Mouse (Mus musculus) forebrain, embryonic 12.5 days (tissue): ENCODE data around the gene Gm27021. TPM values are rescaled to one million over a fixed set of nuclear protein-coding genes. Genes with fewer than 3 reads are reported as not detected.

Source experiments
- ATAC-seq: fragments of 200-750 bp; cut with Nextera tagmentation; 2 replicates; pipeline ENCODE4 v1.8.0; 2017; ENCODE audit warnings: moderate TSS enrichment; ENCODE audit not compliant: low FRiP score
- H3K27ac ChIP-seq: fragments of 300-500 bp; sonication (generic); 2 replicates; pipeline ENCODE4 v1.5.1; 2016; ENCODE audit warnings: mild to moderate bottlenecking
- H3K27me3 ChIP-seq: fragments of 300-500 bp; sonication (generic); 2 replicates; pipeline ENCODE4 v1.6.1; 2016; ENCODE audit warnings: mild to moderate bottlenecking
- H3K36me3 ChIP-seq: fragments of 300-500 bp; sonication (generic); replicated peaks from 2 replicates; pipeline ENCODE4 v1.6.1; 2016; ENCODE audit warnings: mild to moderate bottlenecking
- H3K4me1 ChIP-seq: fragments of 300-500 bp; sonication (generic); 2 replicates; pipeline ENCODE4 v1.6.1; 2016
- H3K4me2 ChIP-seq: fragments of 300-500 bp; sonication (generic); 2 replicates; pipeline ENCODE4 v1.6.1; 2016; ENCODE audit warnings: mild to moderate bottlenecking, moderate library complexity
- H3K4me3 ChIP-seq: fragments of 300-500 bp; sonication (generic); replicated peaks from 2 replicates; pipeline ENCODE4 v1.5.1; 2016; ENCODE audit warnings: mild to moderate bottlenecking
- H3K9ac ChIP-seq: fragments of 300-500 bp; sonication (generic); 2 replicates; pipeline ENCODE4 v1.6.1; 2016; ENCODE audit warnings: mild to moderate bottlenecking
- H3K9me3 ChIP-seq: fragments of 300-500 bp; sonication (generic); 2 replicates; pipeline ENCODE4 v1.6.1; 2016
- WGBS: fragments of 180-500 bp; shearing (Covaris S2); methylation state at CpG from one replicate; pipeline ENCODE4 v1.1.7; 2016; 5-methylcytosine and 5-hydroxymethylcytosine counted together
- polyA plus RNA-seq: library from polyadenylated mRNA; unstranded; fragments of >200 nt; fragmentation: Nextera tagmentation; extraction: Ambion mirVana; gene quantifications from 2 replicates; pipeline ENCODE4 v1.2.1, GENCODE M21; 2016

The Gm27021 gene
- polyA plus RNA-seq, 1 experiment from 2014 or later = 4.3 TPM

GRCm38 (mm10) chr8:120581811-120582210 is 86.1 kb downstream of the Gm27021 start:
- no peak overlapping the region for H3K4me3 ChIP-seq
- no peaks in the 10 kb centered on the region for H3K4me1 ChIP-seq
- peaks cover 66% of the 10 kb centered on the region for H3K36me3 ChIP-seq
- no peaks in the 10 kb centered on the region for H3K9me3 ChIP-seq
- 95% methylated on average over 8 of the region's 8 CpGs for WGBS
- ATAC-seq = no peak
- H3K27me3 ChIP-seq = no peaks in the 10 kb centered on the region
- no peak overlapping the region for H3K9ac ChIP-seq
- H3K4me2 ChIP-seq = no peak overlapping the region
- peak overlapping the region; percentile 32; the same call in 1 of the 2 replicates for H3K27ac ChIP-seq

DNA sequence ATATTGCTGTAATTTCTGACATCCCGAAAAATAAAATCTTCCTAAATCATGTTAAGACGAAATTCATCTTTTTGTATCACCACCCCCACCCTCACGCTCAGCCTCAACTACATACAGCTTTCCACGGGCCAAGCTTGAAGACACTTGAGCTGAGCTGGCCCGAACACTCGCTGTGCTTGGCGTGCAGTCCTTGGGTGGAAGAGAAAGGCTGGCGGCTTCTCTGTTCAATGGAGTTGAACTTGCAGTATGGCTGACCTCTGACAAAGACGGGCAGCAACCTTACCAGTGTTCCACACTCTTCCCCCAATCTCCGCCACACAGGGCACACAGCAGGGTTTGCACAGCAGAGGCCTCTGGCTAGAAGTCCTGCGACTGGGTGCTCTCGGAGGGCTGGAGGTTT is 86.5 kb downstream of the Gm27021 start:
- Histone ChIP-seq H3K9me3 (no peaks in the 10 kb centered on the region), H3K4me3 (no peak overlapping the region), H3K4me2 (no peak overlapping the region), H3K27ac (peak overlapping the region; percentile 32; the same call in 1 of the 2 replicates), H3K9ac (no peak overlapping the region), H3K4me1 (no peaks in the 10 kb centered on the region), H3K27me3 (no peaks in the 10 kb centered on the region), H3K36me3 (peaks cover 71% of the 10 kb centered on the region)
- WGBS = 88% methylated on average over 12 of the region's 12 CpGs
- ATAC-seq = no peak

GRCm38 (mm10) chr8:120580336-120581000 is 87.4 kb downstream of the Gm27021 start:
- Histone ChIP-seq H3K4me2 (no peak overlapping the region), H3K27me3 (no peaks in the 10 kb centered on the region), H3K36me3 (peaks cover 80% of the 10 kb centered on the region), H3K9ac (no peak overlapping the region), H3K27ac (peak overlapping the region; percentile 25; the same call in 1 of the 2 replicates), H3K4me3 (no peak overlapping the region), H3K4me1 (peaks cover 5% of the 10 kb centered on the region; the same call in 1 of the 2 replicates), H3K9me3 (no peaks in the 10 kb centered on the region)
- 91% methylated on average over 8 of the region's 8 CpGs for WGBS
- no peak for ATAC-seq

DNA sequence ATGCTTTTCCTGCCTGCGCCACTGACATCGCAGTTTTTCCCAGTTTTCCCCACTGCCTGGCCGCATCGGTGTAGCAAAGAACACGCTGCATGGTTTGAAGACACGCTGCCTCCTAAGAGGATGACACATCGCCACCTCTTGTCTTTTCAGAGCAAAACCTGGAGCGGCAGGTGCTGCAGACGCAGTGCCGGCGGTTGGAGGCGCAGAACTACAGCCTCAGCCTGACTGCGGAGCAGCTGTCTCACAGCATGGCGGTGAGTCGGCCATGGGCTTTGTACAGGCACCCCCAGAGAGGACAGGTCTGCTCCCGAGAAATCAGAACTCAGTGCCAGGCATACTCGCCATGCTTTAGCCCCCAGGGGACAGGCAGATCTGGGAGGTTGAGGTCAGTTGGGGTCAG is 90.1 kb downstream of the Gm27021 start:
- no peak for ATAC-seq
- no peak overlapping the region for H3K4me2 ChIP-seq
- peak overlapping the region; percentile 25; the same call in 1 of the 2 replicates for H3K27ac ChIP-seq
- H3K4me3 ChIP-seq = no peak overlapping the region
- WGBS = 91% methylated on average over 17 of the region's 17 CpGs
- H3K4me1 ChIP-seq = peaks cover 12% of the 10 kb centered on the region; the same call in 1 of the 2 replicates
- no peak overlapping the region for H3K9ac ChIP-seq
- H3K9me3 ChIP-seq = no peaks in the 10 kb centered on the region
- peaks cover 95% of the 10 kb centered on the region for H3K36me3 ChIP-seq
- H3K27me3 ChIP-seq = no peaks in the 10 kb centered on the region

- ATAC-seq = no peak
- H3K4me3 ChIP-seq = no peak overlapping the region
- H3K4me1 ChIP-seq = peaks cover 12% of the 10 kb centered on the region; the same call in 1 of the 2 replicates
- H3K9me3 ChIP-seq = no peaks in the 10 kb centered on the region
- no peaks in the 10 kb centered on the region for H3K27me3 ChIP-seq
- H3K27ac ChIP-seq = 0 out of 2 replicates have a peak overlapping the region, but pooled peaks have one; percentile 13
- peaks cover 99% of the 10 kb centered on the region for H3K36me3 ChIP-seq
- WGBS = 70% methylated on average over 9 of the region's 9 CpGs
- no peak overlapping the region for H3K9ac ChIP-seq
- no peak overlapping the region for H3K4me2 ChIP-seq
Measured at GRCm38 (mm10) chr8:120575801-120576200, 92.1 kb downstream of the Gm27021 start.

GRCm38 (mm10) chr8:120574941-120575340 is 92.9 kb downstream of the Gm27021 start:
- Histone ChIP-seq H3K4me1 (peaks cover 15% of the 10 kb centered on the region), H3K27me3 (no peaks in the 10 kb centered on the region), H3K36me3 (peaks cover 97% of the 10 kb centered on the region), H3K9me3 (no peaks in the 10 kb centered on the region), H3K4me2 (no peak overlapping the region), H3K4me3 (no peak overlapping the region), H3K27ac (no peak overlapping the region), H3K9ac (no peak overlapping the region)
- 78% methylated on average over 19 of the region's 19 CpGs for WGBS
- no peak for ATAC-seq

GRCm38 (mm10) chr8:120573866-120574265 is 94.0 kb downstream of the Gm27021 start:
- H3K27me3 ChIP-seq = no peaks in the 10 kb centered on the region
- no peak overlapping the region for H3K9ac ChIP-seq
- no peak overlapping the region for H3K4me2 ChIP-seq
- no peak overlapping the region for H3K27ac ChIP-seq
- H3K36me3 ChIP-seq = peaks cover 98% of the 10 kb centered on the region
- ATAC-seq = no peak
- H3K4me3 ChIP-seq = no peak overlapping the region
- no peaks in the 10 kb centered on the region for H3K9me3 ChIP-seq
- 66% methylated on average over 11 of the region's 11 CpGs for WGBS
- peaks cover 16% of the 10 kb centered on the region for H3K4me1 ChIP-seq

GRCm38 (mm10) chr8:120572534-120572933 is 95.3 kb downstream of the Gm27021 start:
- Histone ChIP-seq H3K27ac (no peak overlapping the region; the same call in 1 of the 2 replicates), H3K36me3 (peaks cover 98% of the 10 kb centered on the region), H3K9ac (no peak overlapping the region), H3K4me2 (no peak overlapping the region), H3K9me3 (no peaks in the 10 kb centered on the region), H3K4me1 (peaks cover 16% of the 10 kb centered on the region), H3K4me3 (no peak overlapping the region), H3K27me3 (no peaks in the 10 kb centered on the region)
- no peak for ATAC-seq
- WGBS = 83% methylated on average over 21 of the region's 21 CpGs

DNA sequence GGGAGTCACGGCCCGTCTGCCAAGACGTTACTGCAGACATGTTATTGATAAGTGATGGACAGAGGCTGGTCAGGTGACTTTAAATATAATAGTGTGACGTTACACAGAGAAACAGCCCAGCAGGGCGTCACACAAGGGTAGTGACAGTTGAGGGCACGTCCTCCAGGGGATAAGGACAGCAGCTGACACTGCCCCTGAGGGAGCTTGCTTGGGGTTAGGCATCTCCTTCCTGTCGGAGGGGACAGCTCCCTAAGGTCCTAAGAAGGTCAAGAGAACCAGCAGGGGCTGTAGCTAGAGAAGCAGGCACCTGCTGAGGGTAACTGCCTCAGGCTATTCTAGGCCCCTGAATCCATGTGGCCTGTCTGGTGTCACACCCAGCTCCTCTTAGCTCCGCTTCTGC is 96.3 kb downstream of the Gm27021 start:
- H3K4me1 ChIP-seq = peaks cover 24% of the 10 kb centered on the region
- no peak overlapping the region for H3K9ac ChIP-seq
- 0 out of 2 replicates have a peak overlapping the region, but pooled peaks have one; percentile 14 for H3K27ac ChIP-seq
- WGBS = 82% methylated on average over 8 of the region's 8 CpGs
- H3K9me3 ChIP-seq = no peaks in the 10 kb centered on the region
- peaks cover 98% of the 10 kb centered on the region for H3K36me3 ChIP-seq
- no peak overlapping the region for H3K4me3 ChIP-seq
- no peaks in the 10 kb centered on the region for H3K27me3 ChIP-seq
- no peak for ATAC-seq
- no peak overlapping the region for H3K4me2 ChIP-seq

DNA sequence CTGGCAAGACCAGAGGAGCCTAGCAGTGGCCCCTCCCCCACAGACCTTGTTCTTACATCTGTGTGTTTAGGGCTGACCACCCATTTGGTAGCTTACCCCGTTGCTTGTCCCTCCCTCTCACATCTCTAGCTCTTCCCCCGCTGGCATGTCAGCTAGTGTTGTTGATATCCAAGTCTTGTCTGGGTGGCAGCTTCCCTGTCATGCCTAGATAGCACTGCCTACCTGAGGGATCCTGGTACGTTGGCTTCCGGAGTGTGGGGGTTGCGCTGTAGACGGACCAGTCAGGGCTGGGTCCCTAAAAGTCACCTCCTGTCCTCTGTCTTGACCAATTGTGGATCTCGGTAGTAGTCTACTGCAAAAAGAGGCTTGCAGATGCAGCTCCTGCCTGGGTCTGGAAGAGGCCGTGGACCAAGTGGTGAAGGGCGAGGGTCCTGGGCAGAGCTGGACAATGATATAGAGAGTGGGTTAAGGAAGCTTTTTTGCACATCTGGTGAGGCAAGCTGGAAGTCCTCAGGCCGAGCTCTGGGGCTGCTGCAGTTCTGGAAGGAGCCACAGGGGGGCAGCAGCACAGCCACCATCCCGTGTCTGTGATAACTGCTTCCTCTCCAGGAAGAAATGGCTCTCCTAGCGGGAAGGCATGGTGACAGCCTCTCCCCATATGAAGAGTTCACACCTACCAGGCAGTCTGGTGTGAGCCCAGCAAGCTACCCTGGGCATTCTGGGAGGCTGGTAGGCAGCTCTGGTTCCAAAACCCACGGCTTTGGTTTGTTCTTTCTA is 97.8 kb downstream of the Gm27021 start:
- Histone ChIP-seq H3K27ac (peak overlapping the region; percentile 50), H3K27me3 (no peaks in the 10 kb centered on the region), H3K9me3 (no peaks in the 10 kb centered on the region), H3K4me2 (no peak overlapping the region), H3K4me1 (peaks cover 33% of the 10 kb centered on the region), H3K9ac (no peak overlapping the region), H3K4me3 (no peak overlapping the region), H3K36me3 (peaks cover 94% of the 10 kb centered on the region)
- WGBS = 57% methylated on average over 13 of the region's 13 CpGs
- no peak for ATAC-seq

GRCm38 (mm10) chr8:120569123-120569522 is 98.8 kb downstream of the Gm27021 start:
- Histone ChIP-seq H3K27me3 (no peaks in the 10 kb centered on the region), H3K27ac (peak overlapping the region; percentile 50; the same call in 1 of the 2 replicates), H3K9me3 (no peaks in the 10 kb centered on the region), H3K4me2 (no peak overlapping the region), H3K9ac (no peak overlapping the region), H3K36me3 (peaks cover 84% of the 10 kb centered on the region), H3K4me3 (no peak overlapping the region), H3K4me1 (peaks cover 38% of the 10 kb centered on the region)
- no peak for ATAC-seq
- 96% methylated on average over 17 of the region's 17 CpGs for WGBS

DNA sequence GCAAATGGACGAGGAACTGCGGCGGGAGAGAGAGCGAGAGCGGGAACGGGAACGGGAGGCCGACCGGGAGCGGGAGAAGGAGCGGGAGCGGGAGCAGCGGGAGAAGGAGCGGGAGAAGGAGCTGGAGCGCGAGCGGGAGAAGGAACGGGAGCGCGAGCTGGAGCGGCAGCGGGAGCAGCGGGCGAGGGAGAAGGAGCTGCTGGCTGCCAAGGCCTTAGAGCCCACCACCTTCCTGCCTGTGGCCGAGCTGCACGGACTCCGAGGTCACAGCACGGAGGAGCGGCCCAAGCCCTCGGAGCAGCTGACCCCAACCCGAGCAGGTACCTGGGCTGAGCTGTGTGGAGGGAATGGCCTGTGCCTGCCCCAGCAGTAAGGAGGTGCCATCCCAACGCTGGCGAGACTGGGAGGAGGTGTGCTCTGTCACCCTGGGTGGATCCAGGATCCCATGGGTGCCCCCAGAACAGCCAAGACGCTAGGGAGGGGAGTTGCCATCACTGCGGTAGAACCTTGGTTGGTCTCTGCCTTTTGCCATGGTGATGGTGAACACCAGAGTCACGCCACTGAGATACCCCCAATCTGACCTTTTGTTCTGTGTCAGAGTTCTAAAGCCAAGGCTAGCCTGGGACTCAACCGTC is 99.6 kb downstream of the Gm27021 start:
- Histone ChIP-seq H3K27ac (no peak overlapping the region), H3K4me3 (no peak overlapping the region), H3K36me3 (peaks cover 75% of the 10 kb centered on the region), H3K27me3 (no peaks in the 10 kb centered on the region), H3K4me2 (no peak overlapping the region), H3K4me1 (peaks cover 44% of the 10 kb centered on the region), H3K9ac (no peak overlapping the region), H3K9me3 (no peaks in the 10 kb centered on the region)
- no peak for ATAC-seq
- WGBS = 97% methylated on average over 37 of the region's 37 CpGs
